Mouse (Mus musculus): ENCODE data around the gene Elmod2. TPM values are rescaled to one million over a fixed set of nuclear protein-coding genes. Genes with fewer than 3 reads are reported as not detected.

Elmod2 gene
- 10.4 and 10.9 TPM in 2 replicates for polyA plus RNA-seq (2015; fragmentation: Nextera tagmentation; extraction: Ambion mirVana)

DNA sequence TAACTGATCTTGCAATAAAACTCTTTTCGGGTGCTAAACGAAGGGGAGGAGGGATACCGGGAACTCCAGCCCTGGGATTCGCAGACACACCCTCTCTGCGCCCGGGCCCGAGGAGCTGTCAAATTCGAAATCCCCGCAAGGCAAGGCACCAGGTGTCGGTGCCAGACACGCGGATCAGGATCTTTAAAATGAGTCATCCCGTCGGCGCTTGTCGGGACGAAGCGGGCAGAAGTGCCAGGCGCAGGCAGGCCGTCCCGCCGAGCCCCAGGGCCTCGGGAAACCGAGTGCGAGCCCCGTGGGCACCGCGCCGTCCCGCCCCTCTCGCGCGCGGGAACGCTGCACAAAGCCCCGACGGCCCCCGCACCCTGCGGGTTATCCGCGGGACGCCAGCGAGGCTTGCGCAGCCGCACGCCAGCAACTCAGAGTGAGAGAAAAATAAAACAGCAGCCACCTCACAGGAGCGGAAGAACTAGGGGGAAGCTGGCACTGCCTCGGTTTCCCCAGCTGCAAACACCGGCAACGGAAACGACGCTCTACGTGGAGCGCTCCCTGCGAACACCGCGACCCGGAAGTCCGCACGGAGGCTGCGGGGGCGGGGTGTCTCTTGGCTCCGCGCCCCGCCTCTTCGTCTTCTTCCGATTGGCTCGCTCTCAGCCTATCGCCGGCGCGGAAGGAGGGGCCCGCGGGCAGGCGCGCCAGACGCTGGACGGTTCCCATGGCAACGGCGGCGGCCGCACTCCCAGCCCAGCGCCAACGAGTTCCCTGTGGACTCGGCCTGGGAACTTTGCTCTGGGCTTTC, at the start of gene Elmod2:
Gene Elmod2, minus strand, starts transcription at position 588 of the 799 bp plus-strand sequence.
- no peaks in the 10 kb centered on the region for H3K4me1 ChIP-seq (replicated peaks; ENCODE audit: insufficient read depth, low read length)
- no peaks in the 10 kb centered on the region for H3K9me3 ChIP-seq (replicated peaks; ENCODE audit: low read length)
- H3K4me2 ChIP-seq (ENCODE audit: low read length), result peak within 1 kb of the TSS; percentile 98
- H3K27ac ChIP-seq, result 0 out of 2 replicates have a peak within 1 kb of the TSS, but pooled peaks have one; percentile 51
- WGBS, result under 1% methylated on average over 78 of the region's 85 CpGs
- peaks cover 5% of the 10 kb centered on the region; the same call in 1 of the 2 replicates for H3K36me3 ChIP-seq (ENCODE audit: insufficient read depth, low read length)
- peak; percentile 100 for ATAC-seq (replicated peaks; ENCODE audit: low FRiP score, low read depth)
- peak; percentile 99 for DNase-seq (ENCODE audit: low spot score)
- no peak for TF ChIP-seq CTCF (IDR thresholded peaks at IDR 0.05; ENCODE audit: low read depth)
- H3K4me3 ChIP-seq (replicated peaks; ENCODE audit: low read depth, low read length), result peak within 1 kb of the TSS; percentile 94
- H3K27me3 ChIP-seq (ENCODE audit: insufficient read depth, low read length), result no peaks in the 10 kb centered on the region
- H3K9ac ChIP-seq (ENCODE audit: low read depth, low read length), result peak within 1 kb of the TSS; percentile 86

DNA sequence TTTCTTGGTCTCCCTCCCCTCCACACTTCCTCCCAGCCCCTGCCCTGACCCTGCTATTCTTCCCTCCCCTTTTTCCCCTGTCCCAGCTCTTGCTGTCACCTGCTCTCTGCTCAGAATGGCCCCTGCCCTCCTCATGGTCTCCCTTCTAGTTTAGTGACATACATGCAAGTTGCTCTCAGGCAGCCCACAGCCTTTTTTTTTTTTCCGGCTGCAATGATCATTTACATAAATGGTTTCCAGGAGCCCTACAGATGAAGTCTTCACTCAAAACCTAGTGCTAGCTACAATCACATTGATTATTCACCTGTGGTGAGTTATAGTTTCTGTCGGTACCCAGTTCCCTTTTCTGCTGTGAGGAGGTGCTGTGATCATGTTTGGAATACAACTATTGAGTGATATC, 48.7 kb upstream of the Elmod2 start:
- Histone ChIP-seq H3K9ac (ENCODE audit: low read depth, low read length) (no peak overlapping the region), H3K4me3 (replicated peaks; ENCODE audit: low read depth, low read length) (no peak overlapping the region), H3K27me3 (ENCODE audit: insufficient read depth, low read length) (no peaks in the 10 kb centered on the region), H3K36me3 (ENCODE audit: insufficient read depth, low read length) (no peaks in the 10 kb centered on the region), H3K9me3 (replicated peaks; ENCODE audit: low read length) (no peaks in the 10 kb centered on the region), H3K4me2 (ENCODE audit: low read length) (no peak overlapping the region), H3K27ac (no peak overlapping the region), H3K4me1 (replicated peaks; ENCODE audit: insufficient read depth, low read length) (no peaks in the 10 kb centered on the region)
- ATAC-seq (replicated peaks; ENCODE audit: low FRiP score, low read depth) (no peak), DNase-seq (ENCODE audit: low spot score) (no peak)
- no peak for TF ChIP-seq CTCF (IDR thresholded peaks at IDR 0.05; ENCODE audit: low read depth)
- WGBS, result 81% methylated on average over 2 of the region's 2 CpGs

DNA sequence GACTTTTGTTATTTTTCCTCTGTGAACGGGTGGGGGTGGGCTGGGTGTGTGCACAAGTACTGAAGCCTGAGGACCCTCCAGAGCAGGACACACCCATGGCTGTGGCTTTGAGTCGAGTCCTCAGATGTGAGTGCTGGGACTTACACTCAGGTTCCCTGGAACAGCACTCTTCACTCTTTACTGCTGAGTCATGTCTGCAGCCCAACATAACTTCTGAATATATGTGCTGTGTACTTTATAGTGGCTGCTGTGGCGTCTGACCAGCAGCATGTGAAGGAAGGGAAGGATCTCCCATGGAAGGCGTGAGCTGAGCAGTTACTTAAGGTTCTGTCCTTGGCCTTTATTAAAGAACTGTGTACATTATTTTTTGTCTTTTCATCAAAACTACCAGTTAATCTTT, 47.9 kb upstream of the Elmod2 start:
- no peak for TF ChIP-seq CTCF (IDR thresholded peaks at IDR 0.05; ENCODE audit: low read depth)
- H3K27ac ChIP-seq, result no peak overlapping the region
- 66% methylated on average over 4 of the region's 4 CpGs for WGBS
- no peaks in the 10 kb centered on the region for H3K27me3 ChIP-seq (ENCODE audit: insufficient read depth, low read length)
- no peak overlapping the region for H3K4me2 ChIP-seq (ENCODE audit: low read length)
- no peaks in the 10 kb centered on the region for H3K4me1 ChIP-seq (replicated peaks; ENCODE audit: insufficient read depth, low read length)
- H3K4me3 ChIP-seq (replicated peaks; ENCODE audit: low read depth, low read length), result no peak overlapping the region
- DNase-seq (ENCODE audit: low spot score) (no peak), ATAC-seq (replicated peaks; ENCODE audit: low FRiP score, low read depth) (no peak)
- H3K9me3 ChIP-seq (replicated peaks; ENCODE audit: low read length), result no peaks in the 10 kb centered on the region
- H3K9ac ChIP-seq (ENCODE audit: low read depth, low read length), result no peak overlapping the region
- no peaks in the 10 kb centered on the region for H3K36me3 ChIP-seq (ENCODE audit: insufficient read depth, low read length)

DNA sequence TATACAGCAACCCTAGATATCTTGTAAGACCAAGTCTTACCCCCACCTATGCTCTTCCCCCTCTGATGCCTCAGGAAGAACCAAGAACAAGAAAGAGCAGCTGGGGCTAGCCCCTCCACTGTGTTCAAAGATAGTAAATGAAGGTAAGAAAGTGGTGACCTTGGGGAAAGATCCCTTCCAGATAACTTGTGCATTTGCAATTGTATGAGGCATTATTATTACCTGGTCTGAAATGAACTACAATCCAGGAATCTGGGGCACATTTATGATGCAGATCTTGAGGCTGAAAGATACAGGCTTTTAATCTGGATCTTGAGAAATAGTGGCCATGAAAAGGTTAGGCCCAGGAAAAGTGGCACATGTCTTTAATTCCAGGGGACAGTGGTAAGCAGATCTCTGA, 44.9 kb upstream of the Elmod2 start:
- Histone ChIP-seq H3K27me3 (ENCODE audit: insufficient read depth, low read length) (no peaks in the 10 kb centered on the region), H3K27ac (no peak overlapping the region), H3K4me2 (ENCODE audit: low read length) (no peak overlapping the region), H3K36me3 (ENCODE audit: insufficient read depth, low read length) (no peaks in the 10 kb centered on the region), H3K4me1 (replicated peaks; ENCODE audit: insufficient read depth, low read length) (no peaks in the 10 kb centered on the region), H3K9me3 (replicated peaks; ENCODE audit: low read length) (no peaks in the 10 kb centered on the region), H3K4me3 (replicated peaks; ENCODE audit: low read depth, low read length) (no peak overlapping the region), H3K9ac (ENCODE audit: low read depth, low read length) (no peak overlapping the region)
- ATAC-seq (replicated peaks; ENCODE audit: low FRiP score, low read depth) (no peak), DNase-seq (ENCODE audit: low spot score) (no peak)
- no peak for TF ChIP-seq CTCF (IDR thresholded peaks at IDR 0.05; ENCODE audit: low read depth)

DNA sequence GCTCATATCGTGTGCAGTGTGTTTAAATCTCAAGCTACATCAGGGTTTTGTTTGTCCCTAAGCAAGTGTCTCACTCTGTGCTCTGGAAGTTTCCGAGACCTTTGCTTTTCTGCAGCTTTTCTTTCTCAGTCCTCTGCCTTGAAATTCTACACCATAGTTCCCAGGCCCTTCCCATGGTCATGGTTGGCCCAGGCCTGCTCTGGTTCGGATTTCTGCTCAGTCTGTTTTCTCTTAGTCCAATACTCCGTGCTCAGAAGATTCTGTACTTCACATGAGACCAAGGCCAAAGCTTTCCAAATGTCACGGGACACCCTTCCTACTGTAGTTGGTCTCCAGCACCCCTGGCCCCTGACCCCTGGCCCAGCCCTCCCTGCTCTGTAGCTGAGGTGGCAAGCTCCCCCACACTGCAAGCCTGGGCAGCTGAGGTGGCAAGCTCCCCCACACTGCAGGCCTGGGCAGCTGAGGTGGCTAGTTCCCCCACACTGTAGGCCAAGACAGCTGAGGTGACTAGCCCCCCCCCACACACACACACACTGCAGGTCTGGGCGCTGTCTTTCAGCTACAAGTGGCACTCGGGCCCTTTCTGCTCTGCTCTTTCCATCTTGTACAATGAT, 31.0 kb upstream of the Elmod2 start:
- no peak overlapping the region for H3K9ac ChIP-seq (ENCODE audit: low read depth, low read length)
- H3K4me3 ChIP-seq (replicated peaks; ENCODE audit: low read depth, low read length), result no peak overlapping the region
- peak; percentile 35 for DNase-seq (ENCODE audit: low spot score)
- H3K27me3 ChIP-seq (ENCODE audit: insufficient read depth, low read length), result no peaks in the 10 kb centered on the region
- WGBS, result 38% methylated on average over 7 of the region's 7 CpGs
- ATAC-seq (replicated peaks; ENCODE audit: low FRiP score, low read depth), result peak; percentile 84
- 0 out of 2 replicates have a peak overlapping the region, but pooled peaks have one; percentile 28 for H3K27ac ChIP-seq
- no peak overlapping the region for H3K4me2 ChIP-seq (ENCODE audit: low read length)
- no peaks in the 10 kb centered on the region for H3K4me1 ChIP-seq (replicated peaks; ENCODE audit: insufficient read depth, low read length)
- H3K36me3 ChIP-seq (ENCODE audit: insufficient read depth, low read length), result no peaks in the 10 kb centered on the region
- no peaks in the 10 kb centered on the region for H3K9me3 ChIP-seq (replicated peaks; ENCODE audit: low read length)
- TF ChIP-seq CTCF (IDR thresholded peaks at IDR 0.05; ENCODE audit: low read depth), result no peak

DNA sequence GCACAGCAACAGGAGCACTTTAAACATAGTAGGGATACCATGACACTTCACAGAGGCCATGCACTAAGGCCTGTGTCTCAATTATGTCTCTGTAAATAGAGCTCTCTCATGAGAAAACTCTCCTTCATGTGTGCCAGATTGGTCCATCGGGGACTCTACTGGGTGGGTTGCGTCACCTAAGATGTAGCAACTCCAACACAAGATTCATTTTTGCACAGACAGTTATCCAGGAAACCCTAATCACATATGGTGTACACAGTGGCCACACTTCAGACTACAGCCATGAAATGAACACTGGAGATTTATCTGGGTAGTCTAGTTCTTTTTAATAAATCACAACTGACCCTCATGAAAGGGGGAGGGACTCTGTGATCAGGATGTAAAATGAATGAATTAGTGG, 19.0 kb upstream of the Elmod2 start:
- Histone ChIP-seq H3K4me1 (replicated peaks; ENCODE audit: insufficient read depth, low read length) (no peaks in the 10 kb centered on the region), H3K4me3 (replicated peaks; ENCODE audit: low read depth, low read length) (no peak overlapping the region), H3K9ac (ENCODE audit: low read depth, low read length) (no peak overlapping the region), H3K27ac (no peak overlapping the region), H3K9me3 (replicated peaks; ENCODE audit: low read length) (no peaks in the 10 kb centered on the region), H3K27me3 (ENCODE audit: insufficient read depth, low read length) (no peaks in the 10 kb centered on the region), H3K36me3 (ENCODE audit: insufficient read depth, low read length) (no peaks in the 10 kb centered on the region), H3K4me2 (ENCODE audit: low read length) (no peak overlapping the region)
- WGBS, result 92% methylated on average over 2 of the region's 2 CpGs
- TF ChIP-seq CTCF (IDR thresholded peaks at IDR 0.05; ENCODE audit: low read depth), result no peak
- DNase-seq (ENCODE audit: low spot score) (no peak), ATAC-seq (replicated peaks; ENCODE audit: low FRiP score, low read depth) (no peak)

All from kidney, postnatal 0 days (tissue).